Mouse (Mus musculus): ENCODE results near the gene Rhd.

Rhd gene

DNA sequence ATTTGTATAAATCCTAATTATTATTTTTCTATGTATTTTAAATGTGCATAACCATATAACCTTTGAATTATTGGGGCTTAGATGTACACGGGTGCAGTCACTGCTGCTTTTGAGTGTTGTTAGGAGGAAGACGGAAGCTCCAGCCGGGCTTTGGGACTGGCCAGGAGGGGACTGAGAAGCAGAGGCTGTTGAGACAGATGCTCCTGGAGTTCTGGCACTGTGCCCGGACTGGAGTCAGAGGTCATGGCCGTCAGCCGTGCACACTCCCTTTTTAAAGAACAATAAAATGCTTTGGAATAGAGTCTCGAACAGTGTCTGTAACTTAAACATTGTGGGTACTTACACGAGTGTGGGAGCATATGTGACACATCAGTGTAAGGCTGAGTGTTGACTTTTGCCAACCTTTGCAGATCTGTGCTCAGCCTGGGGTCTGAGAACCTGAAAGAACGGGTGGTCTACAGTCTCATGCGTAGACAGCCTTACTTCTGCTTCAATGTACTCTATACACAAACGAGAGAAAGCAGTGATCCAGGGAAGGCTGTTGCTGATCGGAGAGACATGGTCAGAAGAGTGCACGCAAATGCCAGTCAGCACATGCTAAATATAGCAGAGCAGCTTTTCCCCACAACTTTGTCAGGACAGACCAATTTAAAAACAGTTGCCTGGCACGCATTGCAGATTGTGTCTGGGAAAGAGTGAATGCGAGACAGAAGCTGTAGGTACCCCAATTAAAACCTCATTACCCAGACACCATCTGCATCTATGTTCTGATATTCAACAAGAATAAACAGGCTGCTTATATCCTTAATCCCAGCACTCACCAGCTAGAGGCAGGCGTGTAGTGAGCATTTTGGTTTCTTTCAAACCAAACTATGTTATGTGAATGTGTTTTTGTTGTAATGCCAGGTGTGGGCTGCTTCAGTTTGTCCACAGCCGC lies 73.2 kb downstream of the Rhd start:
- peak; percentile 33 for DNase-seq

DNA sequence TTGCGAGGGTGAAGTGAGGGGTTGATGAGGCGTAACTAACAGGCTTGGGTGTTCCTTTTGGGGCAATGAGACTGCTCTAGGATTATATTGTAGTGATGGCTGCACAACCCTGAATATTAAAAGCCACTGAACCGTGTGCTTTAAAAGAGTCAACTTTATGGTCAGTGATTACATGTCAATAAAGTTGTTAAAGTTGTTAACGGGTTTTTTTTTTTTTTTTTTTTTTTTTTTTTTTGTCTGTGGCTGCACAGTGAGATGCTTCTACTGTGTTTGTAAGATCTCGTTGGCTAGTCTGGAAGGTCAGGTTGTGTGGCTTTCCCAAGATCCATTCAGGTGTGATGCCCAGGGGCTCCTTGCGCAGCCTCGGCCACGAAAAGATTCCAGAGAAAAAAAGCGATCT lies 75.6 kb downstream of the Rhd start:
- DNase-seq, result no peak

DNA sequence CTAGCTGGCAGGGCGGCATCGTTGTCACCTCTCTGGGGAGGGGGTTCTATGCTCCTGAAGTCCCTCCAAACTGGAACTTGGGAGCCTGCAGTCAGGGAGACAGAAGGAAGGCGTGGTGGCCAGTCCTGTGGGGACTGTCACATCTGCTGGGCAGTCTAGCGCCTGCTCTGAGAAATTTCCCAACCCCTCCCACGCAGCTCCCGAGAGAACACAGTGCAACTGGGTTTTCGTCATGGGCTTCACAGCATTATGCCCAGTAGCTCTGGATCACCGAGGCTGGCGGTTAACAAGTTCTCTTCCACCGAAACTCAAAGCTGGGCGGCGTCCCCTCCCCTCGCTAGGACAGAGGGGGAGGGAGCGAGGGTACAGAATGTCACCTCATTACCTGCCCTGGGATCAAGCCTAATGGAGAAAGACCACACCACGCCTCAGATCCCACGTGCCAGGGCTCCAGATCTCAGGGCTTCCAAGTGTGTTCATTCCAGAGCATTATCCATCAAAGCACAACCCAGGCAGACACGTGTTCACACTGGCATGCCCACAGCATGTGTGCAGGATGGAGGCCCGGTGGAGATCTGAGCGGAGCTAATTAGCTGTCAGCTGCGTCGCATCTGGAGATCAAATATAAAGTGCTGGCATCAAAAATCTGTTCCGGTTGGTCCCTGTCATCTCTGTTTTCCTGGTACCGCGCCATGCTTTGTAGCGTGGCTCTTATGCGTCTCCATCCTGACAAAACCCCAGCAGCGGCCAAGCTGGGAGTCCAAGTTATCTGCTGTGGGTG lies 79.6 kb downstream of the Rhd start:
- no peak for DNase-seq
